Mouse (Mus musculus): ENCODE data around the gene Rreb1. TPM values are rescaled to one million over a fixed set of nuclear protein-coding genes. Genes with fewer than 3 reads are reported as not detected.

Rreb1 gene
- polyA plus RNA-seq, 1 experiment from 2014 or later = 14.8 TPM

GRCm38 (mm10) chr13:37904436-37904835 is 126.2 kb downstream of the Rreb1 start:
- Histone ChIP-seq H3K4me1 (peaks cover 12% of the 10 kb centered on the region; the same call in 1 of the 2 replicates), H3K36me3 (peaks cover 63% of the 10 kb centered on the region), H3K27me3 (no peaks in the 10 kb centered on the region), H3K4me2 (replicated peaks) (no peak overlapping the region), H3K27ac (replicated peaks) (no peak overlapping the region), H3K9me3 (replicated peaks) (no peaks in the 10 kb centered on the region), H3K4me3 (replicated peaks) (no peak overlapping the region), H3K9ac (no peak overlapping the region)
- WGBS = 84% methylated on average over 6 of the region's 6 CpGs
- ATAC-seq (ENCODE audit: insufficient number of reproducible peaks, low FRiP score, low TSS enrichment, low read depth) = no peak

DNA sequence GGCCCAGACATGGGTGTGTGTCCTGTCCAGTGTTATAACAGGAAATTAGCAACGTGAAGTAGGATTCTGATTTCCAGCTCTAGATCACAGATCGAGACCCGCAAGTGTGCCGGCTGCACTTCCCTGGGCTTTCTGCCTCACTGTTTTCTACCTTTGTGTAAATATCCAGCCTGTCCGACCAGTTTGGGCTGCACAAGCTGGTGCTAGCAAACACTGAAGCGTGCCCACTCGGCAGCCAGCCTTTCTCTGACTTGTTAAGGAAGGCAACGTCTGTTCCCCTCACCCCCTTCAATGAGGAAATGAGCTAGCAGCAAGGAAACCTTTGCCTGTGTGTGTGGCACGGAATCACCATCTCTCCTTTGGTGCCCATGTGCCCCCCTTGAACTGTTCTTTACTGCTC is 129.9 kb downstream of the Rreb1 start:
- 72% methylated on average over 9 of the region's 9 CpGs for WGBS
- Histone ChIP-seq H3K36me3 (peaks cover 63% of the 10 kb centered on the region), H3K9ac (no peak overlapping the region), H3K4me3 (replicated peaks) (no peak overlapping the region), H3K4me1 (peaks cover 15% of the 10 kb centered on the region; the same call in 1 of the 2 replicates), H3K4me2 (replicated peaks) (0 out of 2 replicates have a peak overlapping the region, but pooled peaks have one; percentile 10), H3K9me3 (replicated peaks) (no peaks in the 10 kb centered on the region), H3K27ac (replicated peaks) (peak overlapping the region; percentile 88), H3K27me3 (no peaks in the 10 kb centered on the region)
- ATAC-seq (ENCODE audit: insufficient number of reproducible peaks, low FRiP score, low TSS enrichment, low read depth) = no peak

- Histone ChIP-seq H3K4me1 (peaks cover 15% of the 10 kb centered on the region; the same call in 1 of the 2 replicates), H3K9ac (no peak overlapping the region), H3K27ac (replicated peaks) (peak overlapping the region; percentile 88), H3K4me2 (replicated peaks) (0 out of 2 replicates have a peak overlapping the region, but pooled peaks have one; percentile 4), H3K4me3 (replicated peaks) (no peak overlapping the region), H3K9me3 (replicated peaks) (no peaks in the 10 kb centered on the region), H3K36me3 (peaks cover 64% of the 10 kb centered on the region), H3K27me3 (no peaks in the 10 kb centered on the region)
- ATAC-seq (ENCODE audit: insufficient number of reproducible peaks, low FRiP score, low TSS enrichment, low read depth) = no peak
- WGBS = 69% methylated on average over 6 of the region's 6 CpGs
Measured at GRCm38 (mm10) chr13:37908493-37908892, 130.3 kb downstream of the Rreb1 start.

GRCm38 (mm10) chr13:37909225-37909624 is 131.0 kb downstream of the Rreb1 start:
- ATAC-seq (ENCODE audit: insufficient number of reproducible peaks, low FRiP score, low TSS enrichment, low read depth) = no peak
- Histone ChIP-seq H3K27me3 (no peaks in the 10 kb centered on the region), H3K9ac (no peak overlapping the region), H3K4me3 (replicated peaks) (no peak overlapping the region), H3K27ac (replicated peaks) (peak overlapping the region; percentile 88), H3K36me3 (peaks cover 60% of the 10 kb centered on the region), H3K4me2 (replicated peaks) (no peak overlapping the region), H3K9me3 (replicated peaks) (no peaks in the 10 kb centered on the region), H3K4me1 (peaks cover 15% of the 10 kb centered on the region; the same call in 1 of the 2 replicates)
- 66% methylated on average over 2 of the region's 2 CpGs for WGBS

- Histone ChIP-seq H3K27me3 (no peaks in the 10 kb centered on the region), H3K9me3 (replicated peaks) (no peaks in the 10 kb centered on the region), H3K4me1 (peaks cover 15% of the 10 kb centered on the region; the same call in 1 of the 2 replicates), H3K27ac (replicated peaks) (no peak overlapping the region), H3K4me2 (replicated peaks) (no peak overlapping the region), H3K4me3 (replicated peaks) (no peak overlapping the region), H3K36me3 (peaks cover 63% of the 10 kb centered on the region), H3K9ac (no peak overlapping the region)
- WGBS = 67% methylated on average over 6 of the region's 6 CpGs
- no peak for ATAC-seq (ENCODE audit: insufficient number of reproducible peaks, low FRiP score, low TSS enrichment, low read depth)
Measured at GRCm38 (mm10) chr13:37912011-37912410, 133.8 kb downstream of the Rreb1 start.

- no peaks in the 10 kb centered on the region for H3K27me3 ChIP-seq
- H3K4me3 ChIP-seq (replicated peaks) = no peak overlapping the region
- peaks cover 15% of the 10 kb centered on the region; the same call in 1 of the 2 replicates for H3K4me1 ChIP-seq
- H3K9me3 ChIP-seq (replicated peaks) = no peaks in the 10 kb centered on the region
- WGBS = 65% methylated on average over 12 of the region's 12 CpGs
- H3K27ac ChIP-seq (replicated peaks) = no peak overlapping the region
- peaks cover 70% of the 10 kb centered on the region for H3K36me3 ChIP-seq
- ATAC-seq (ENCODE audit: insufficient number of reproducible peaks, low FRiP score, low TSS enrichment, low read depth) = no peak
- H3K4me2 ChIP-seq (replicated peaks) = no peak overlapping the region
- no peak overlapping the region for H3K9ac ChIP-seq
Measured at GRCm38 (mm10) chr13:37912591-37913467, 134.6 kb downstream of the Rreb1 start.

DNA sequence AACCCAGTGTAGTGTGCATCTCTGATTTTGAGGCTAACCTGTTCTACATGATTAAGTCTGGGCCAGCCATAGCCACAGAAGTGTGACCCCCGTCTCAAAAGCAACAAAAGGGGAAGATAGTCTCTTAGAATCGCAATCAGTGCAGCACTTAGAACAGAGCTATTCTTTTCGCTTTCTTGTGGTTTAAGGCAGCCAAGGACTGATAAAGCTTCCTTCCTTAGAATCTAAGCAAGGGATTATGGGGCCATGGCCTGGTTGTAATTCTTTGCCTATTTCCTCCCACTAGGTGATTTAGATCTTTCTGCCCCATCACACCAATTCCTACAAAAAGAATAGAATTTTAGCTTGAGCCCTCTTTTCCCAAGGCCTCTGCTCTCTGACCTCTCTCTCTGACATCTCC is 135.8 kb downstream of the Rreb1 start:
- Histone ChIP-seq H3K9ac (no peak overlapping the region), H3K36me3 (peaks cover 73% of the 10 kb centered on the region), H3K9me3 (replicated peaks) (no peaks in the 10 kb centered on the region), H3K4me1 (peaks cover 16% of the 10 kb centered on the region), H3K27ac (replicated peaks) (no peak overlapping the region), H3K4me2 (replicated peaks) (no peak overlapping the region), H3K27me3 (no peaks in the 10 kb centered on the region), H3K4me3 (replicated peaks) (no peak overlapping the region)
- WGBS = 81% methylated on average over 3 of the region's 3 CpGs
- ATAC-seq (ENCODE audit: insufficient number of reproducible peaks, low FRiP score, low TSS enrichment, low read depth) = no peak

GRCm38 (mm10) chr13:37918336-37919261 is 140.4 kb downstream of the Rreb1 start:
- H3K27me3 ChIP-seq = no peaks in the 10 kb centered on the region
- H3K36me3 ChIP-seq = peaks cover 44% of the 10 kb centered on the region
- peak; percentile 76 for ATAC-seq (ENCODE audit: insufficient number of reproducible peaks, low FRiP score, low TSS enrichment, low read depth)
- H3K4me3 ChIP-seq (replicated peaks) = no peak overlapping the region
- H3K9me3 ChIP-seq (replicated peaks) = no peaks in the 10 kb centered on the region
- H3K27ac ChIP-seq (replicated peaks) = peak overlapping the region; percentile 73
- H3K4me2 ChIP-seq (replicated peaks) = no peak overlapping the region
- H3K9ac ChIP-seq = no peak overlapping the region
- WGBS = 44% methylated on average over 15 of the region's 15 CpGs
- H3K4me1 ChIP-seq = peaks cover 25% of the 10 kb centered on the region

DNA sequence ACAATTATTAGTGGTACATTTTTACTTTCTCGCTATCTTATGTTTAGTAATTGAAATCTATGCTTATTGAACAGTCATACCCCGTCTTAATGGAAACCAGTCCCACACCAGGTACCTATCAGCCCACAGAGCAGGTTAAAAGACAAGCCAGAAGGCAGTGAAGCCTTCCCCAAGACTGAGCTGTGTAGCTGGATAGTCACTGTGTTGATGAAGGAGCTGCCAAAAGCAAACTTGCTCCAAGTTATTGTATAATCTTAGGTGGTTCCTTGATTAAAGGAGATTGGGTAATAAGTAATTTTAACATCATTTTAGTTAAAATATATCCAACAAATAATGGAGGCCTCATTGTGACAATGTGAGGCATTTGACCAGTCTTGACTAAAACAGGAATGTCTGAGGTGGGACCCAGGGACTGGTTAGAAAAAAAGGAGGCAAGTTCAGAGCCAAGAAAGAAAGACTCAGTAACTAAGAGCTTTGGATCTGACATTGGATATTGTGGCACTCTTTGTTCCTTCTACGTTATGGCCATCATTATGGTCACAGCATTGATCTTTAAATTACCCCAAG is 141.6 kb downstream of the Rreb1 start:
- 77% methylated on average over 3 of the region's 3 CpGs for WGBS
- no peak overlapping the region for H3K4me3 ChIP-seq (replicated peaks)
- no peak for ATAC-seq (ENCODE audit: insufficient number of reproducible peaks, low FRiP score, low TSS enrichment, low read depth)

DNA sequence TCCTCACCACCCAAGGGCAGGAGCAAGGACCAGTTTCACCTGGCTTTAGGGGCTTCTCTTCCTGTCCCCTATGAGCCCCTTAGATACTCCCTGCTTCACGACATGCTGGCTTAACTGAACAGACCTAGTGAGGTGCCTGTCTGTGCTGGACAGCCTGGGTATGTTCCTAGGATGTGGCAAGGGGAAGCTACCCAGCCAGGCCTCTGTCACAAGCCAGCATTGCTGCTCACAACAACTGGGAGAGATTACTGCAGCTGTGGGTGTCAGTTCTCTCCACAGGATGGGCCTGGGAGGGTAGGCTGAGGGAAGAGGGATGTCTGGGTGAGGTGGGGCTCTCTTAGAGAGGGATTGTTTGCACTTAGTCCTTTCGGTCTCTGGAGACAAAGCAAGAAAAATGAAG is 142.5 kb downstream of the Rreb1 start:
- H3K27me3 ChIP-seq = no peaks in the 10 kb centered on the region
- peaks cover 31% of the 10 kb centered on the region for H3K4me1 ChIP-seq
- WGBS = 44% methylated on average over 2 of the region's 2 CpGs
- H3K27ac ChIP-seq (replicated peaks) = peak overlapping the region; percentile 51
- no peak overlapping the region for H3K9ac ChIP-seq
- no peak overlapping the region for H3K4me3 ChIP-seq (replicated peaks)
- 0 out of 2 replicates have a peak, but pooled peaks have one; percentile 60 for ATAC-seq (ENCODE audit: insufficient number of reproducible peaks, low FRiP score, low TSS enrichment, low read depth)
- H3K9me3 ChIP-seq (replicated peaks) = no peaks in the 10 kb centered on the region
- no peak overlapping the region for H3K4me2 ChIP-seq (replicated peaks)
- H3K36me3 ChIP-seq = peaks cover 41% of the 10 kb centered on the region

More for the DNA sequence above, 141.6 kb downstream of the Rreb1 start:
- no peaks in the 10 kb centered on the region for H3K27me3 ChIP-seq
- H3K27ac ChIP-seq (replicated peaks) = peak overlapping the region; percentile 51; the same call in 1 of the 2 replicates
- H3K4me1 ChIP-seq = peaks cover 31% of the 10 kb centered on the region
- H3K9me3 ChIP-seq (replicated peaks) = no peaks in the 10 kb centered on the region
- peaks cover 46% of the 10 kb centered on the region for H3K36me3 ChIP-seq
- no peak overlapping the region for H3K4me2 ChIP-seq (replicated peaks)
- no peak overlapping the region for H3K9ac ChIP-seq
